Mouse (Mus musculus) forebrain, embryonic 16.5 days (tissue): ENCODE results near the gene Tnf. TPM values are rescaled to one million over a fixed set of nuclear protein-coding genes. Genes with fewer than 3 reads are reported as not detected.
A peak's percentile ranks its signal among the peaks of the same experiment; 100 is the strongest.

Experiments used
- ATAC-seq: fragments of 200-750 bp; cut with Nextera tagmentation; 2 replicates; pipeline ENCODE4 v1.8.0; 2017; ENCODE audit warnings: mild to moderate bottlenecking, moderate library complexity
- H3K27ac ChIP-seq: fragments of 300-500 bp; sonication (generic); 2 replicates; pipeline ENCODE4 v1.5.1; 2014; ENCODE audit warnings: low read length, control low read depth
- H3K27me3 ChIP-seq: fragments of 300-500 bp; sonication (generic); replicated peaks from 2 replicates; pipeline ENCODE4 v1.6.1; 2014; ENCODE audit warnings: low read length; ENCODE audit not compliant: control insufficient read depth, insufficient read depth
- H3K36me3 ChIP-seq: fragments of 300-500 bp; sonication (generic); 2 replicates; pipeline ENCODE4 v1.6.1; 2014; ENCODE audit not compliant: control insufficient read depth, insufficient read depth
- H3K4me1 ChIP-seq: fragments of 300-500 bp; sonication (generic); replicated peaks from 2 replicates; pipeline ENCODE4 v1.6.1; 2014; ENCODE audit warnings: low read length; ENCODE audit not compliant: control insufficient read depth, insufficient read depth
- H3K4me2 ChIP-seq: fragments of 300-500 bp; sonication (generic); 2 replicates; pipeline ENCODE4 v1.6.1; 2014; ENCODE audit warnings: mild to moderate bottlenecking, low read length, control low read depth
- H3K4me3 ChIP-seq: fragments of 300-500 bp; sonication (generic); replicated peaks from 2 replicates; pipeline ENCODE4 v1.5.1; 2014; ENCODE audit warnings: mild to moderate bottlenecking, low read length, control low read depth
- H3K9ac ChIP-seq: fragments of 300-500 bp; sonication (generic); replicated peaks from 2 replicates; pipeline ENCODE4 v1.6.1; 2014; ENCODE audit warnings: low read depth, low read length, control low read depth
- H3K9me3 ChIP-seq: fragments of 300-500 bp; sonication (generic); 2 replicates; pipeline ENCODE4 v1.6.1; 2016; ENCODE audit warnings: low read length; ENCODE audit not compliant: control insufficient read depth
- WGBS: fragments of 180-500 bp; shearing (Covaris S2); extraction: QIAGEN DNeasy Blood & Tissue Kit; methylation state at CpG from one replicate; pipeline ENCODE4 v1.1.7; 2014; 5-methylcytosine and 5-hydroxymethylcytosine counted together
- polyA plus RNA-seq: library from polyadenylated mRNA; unstranded; fragments of >200 nt; fragmentation: Nextera tagmentation; extraction: Ambion mirVana; gene quantifications from 2 replicates; pipeline ENCODE4 v1.2.1, GENCODE M21; 2015

Tnf gene
- polyA plus RNA-seq: not detected in 2 replicates

- 50% methylated on average over 13 of the region's 13 CpGs for WGBS
These were observed at the start of gene Tnf for GRCm38 (mm10) chr17:35201787-35202186. Gene Tnf (minus strand): TSS chr17:35202007.

GRCm38 (mm10) chr17:35251162-35251719 is 49.4 kb upstream of the Tnf start:
- Histone ChIP-seq H3K27ac (no peak overlapping the region), H3K4me3 (no peak overlapping the region), H3K9ac (no peak overlapping the region), H3K36me3 (peaks cover 69% of the 10 kb centered on the region), H3K4me2 (no peak overlapping the region), H3K4me1 (peaks cover 5% of the 10 kb centered on the region), H3K27me3 (no peaks in the 10 kb centered on the region), H3K9me3 (no peaks in the 10 kb centered on the region)
- no peak for ATAC-seq
- WGBS: 83% methylated on average over 15 of the region's 15 CpGs

More at GRCm38 (mm10) chr17:35201787-35202186, at the start of gene Tnf:
- Histone ChIP-seq H3K9ac (no peak within 1 kb of the TSS), H3K9me3 (no peaks in the 10 kb centered on the region), H3K36me3 (no peaks in the 10 kb centered on the region), H3K4me3 (no peak within 1 kb of the TSS), H3K4me2 (no peak within 1 kb of the TSS), H3K4me1 (no peaks in the 10 kb centered on the region), H3K27me3 (peaks cover 6% of the 10 kb centered on the region; the same call in 1 of the 2 replicates), H3K27ac (no peak within 1 kb of the TSS)
- ATAC-seq: no peak

- no peaks in the 10 kb centered on the region for H3K9me3 ChIP-seq
- H3K4me3 ChIP-seq: no peak overlapping the region
- no peak overlapping the region for H3K9ac ChIP-seq
- no peak overlapping the region for H3K4me2 ChIP-seq
- no peak overlapping the region for H3K27ac ChIP-seq
- no peak for ATAC-seq
- H3K36me3 ChIP-seq: peaks cover 75% of the 10 kb centered on the region
- H3K27me3 ChIP-seq: no peaks in the 10 kb centered on the region
- WGBS: 86% methylated on average over 3 of the region's 3 CpGs
- H3K4me1 ChIP-seq: peaks cover 12% of the 10 kb centered on the region
These were observed 48.7 kb upstream of the Tnf start for GRCm38 (mm10) chr17:35250348-35251120.

DNA sequence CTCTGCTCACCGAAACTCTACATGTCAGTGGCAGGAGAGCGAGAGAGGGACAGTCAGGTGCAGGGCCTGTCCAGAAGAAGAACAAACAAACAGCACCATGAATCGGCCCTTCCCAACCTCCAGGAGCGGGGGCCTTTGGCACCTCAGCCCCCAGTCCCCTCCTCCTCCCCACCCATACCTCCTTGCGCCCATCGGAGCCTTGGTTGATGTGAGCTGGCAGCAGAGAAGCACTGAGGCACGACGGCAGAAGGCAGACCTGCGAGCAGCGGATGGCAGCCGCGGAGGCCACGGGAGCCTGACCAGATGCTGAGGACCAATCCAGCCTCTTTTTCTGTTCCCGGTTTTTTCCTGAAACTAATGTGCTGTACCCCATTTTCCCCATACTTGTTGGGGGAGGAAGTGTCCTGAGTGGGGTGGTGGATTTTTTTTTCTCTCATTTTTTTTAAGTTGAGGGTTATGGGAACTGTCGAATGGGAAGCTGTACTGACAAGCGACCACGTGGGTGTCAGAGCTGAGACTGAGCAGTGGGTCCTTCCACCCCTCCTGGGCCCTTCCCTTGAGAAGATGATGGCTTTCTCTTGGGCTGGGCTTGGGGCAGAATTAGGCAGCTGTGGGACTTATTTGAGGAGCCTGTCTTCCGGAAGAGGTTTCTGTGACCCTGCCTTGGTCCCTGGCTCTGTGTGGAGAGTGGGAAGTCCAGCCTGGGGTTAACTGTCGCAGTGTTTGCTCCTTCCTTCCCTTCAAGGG is 47.8 kb upstream of the Tnf start:
- Histone ChIP-seq H3K4me2 (no peak overlapping the region), H3K9me3 (no peaks in the 10 kb centered on the region), H3K4me1 (peaks cover 21% of the 10 kb centered on the region), H3K9ac (no peak overlapping the region), H3K4me3 (no peak overlapping the region), H3K36me3 (peaks cover 80% of the 10 kb centered on the region), H3K27ac (no peak overlapping the region), H3K27me3 (no peaks in the 10 kb centered on the region)
- 85% methylated on average over 19 of the region's 19 CpGs for WGBS
- no peak for ATAC-seq

GRCm38 (mm10) chr17:35248986-35249385 is 47.2 kb upstream of the Tnf start:
- Histone ChIP-seq H3K36me3 (peaks cover 84% of the 10 kb centered on the region), H3K4me3 (no peak overlapping the region), H3K27ac (no peak overlapping the region), H3K4me2 (no peak overlapping the region), H3K27me3 (no peaks in the 10 kb centered on the region), H3K4me1 (peaks cover 28% of the 10 kb centered on the region), H3K9me3 (no peaks in the 10 kb centered on the region), H3K9ac (no peak overlapping the region)
- ATAC-seq: no peak
- 88% methylated on average over 14 of the region's 14 CpGs for WGBS

- no peak overlapping the region for H3K4me3 ChIP-seq
- H3K4me1 ChIP-seq: peaks cover 34% of the 10 kb centered on the region
- H3K27ac ChIP-seq: no peak overlapping the region
- no peaks in the 10 kb centered on the region for H3K9me3 ChIP-seq
- ATAC-seq: no peak
- H3K4me2 ChIP-seq: no peak overlapping the region
- 77% methylated on average over 7 of the region's 7 CpGs for WGBS
- peaks cover 73% of the 10 kb centered on the region for H3K36me3 ChIP-seq
- no peaks in the 10 kb centered on the region for H3K27me3 ChIP-seq
- no peak overlapping the region for H3K9ac ChIP-seq
These were observed 45.3 kb upstream of the Tnf start for GRCm38 (mm10) chr17:35247144-35247543.

GRCm38 (mm10) chr17:35245731-35246623 is 44.2 kb upstream of the Tnf start:
- Histone ChIP-seq H3K27me3 (no peaks in the 10 kb centered on the region), H3K9me3 (no peaks in the 10 kb centered on the region), H3K27ac (no peak overlapping the region), H3K4me3 (no peak overlapping the region; the same call in 1 of the 2 replicates), H3K4me1 (peaks cover 34% of the 10 kb centered on the region), H3K36me3 (peaks cover 66% of the 10 kb centered on the region), H3K9ac (no peak overlapping the region), H3K4me2 (peak overlapping the region; percentile 22)
- ATAC-seq: no peak
- WGBS: 79% methylated on average over 15 of the region's 15 CpGs

- H3K9ac ChIP-seq: peak overlapping the region; percentile 100
- H3K9me3 ChIP-seq: no peaks in the 10 kb centered on the region
- peaks cover 57% of the 10 kb centered on the region for H3K36me3 ChIP-seq
- H3K27me3 ChIP-seq: no peaks in the 10 kb centered on the region
- no peak for ATAC-seq
- H3K4me2 ChIP-seq: peak overlapping the region; percentile 81
- peak overlapping the region; percentile 96; the same call in 1 of the 2 replicates for H3K4me3 ChIP-seq
- no peak overlapping the region for H3K27ac ChIP-seq
- 62% methylated on average over 2 of the region's 2 CpGs for WGBS
- peaks cover 43% of the 10 kb centered on the region for H3K4me1 ChIP-seq
These were observed 43.2 kb upstream of the Tnf start for GRCm38 (mm10) chr17:35244999-35245398.
